Mouse (Mus musculus): ENCODE measurements around the gene Tiam2. TPM values are rescaled to one million over a fixed set of nuclear protein-coding genes. Genes with fewer than 3 reads are reported as not detected.

The Tiam2 gene
- polyA plus RNA-seq, 1 experiment, result 0.38 TPM

GRCm38 (mm10) chr17:3313711-3314624, 12.4 kb upstream of the Tiam2 start:
- no peak overlapping the region for H3K27ac ChIP-seq (ENCODE audit: insufficient read depth, low read depth, low read length)
- no peaks in the 10 kb centered on the region for H3K4me1 ChIP-seq (ENCODE audit: control insufficient read depth, insufficient read depth, low read length)
- H3K4me3 ChIP-seq (ENCODE audit: insufficient read depth, low read length), result peak overlapping the region; percentile 52
- TF ChIP-seq POLR2A (IDR thresholded peaks at IDR 0.05; ENCODE audit: borderline replicate concordance, low read depth, low read length), result no peak

- peak overlapping the region; percentile 52 for H3K4me3 ChIP-seq (ENCODE audit: insufficient read depth, low read length)
- TF ChIP-seq POLR2A (IDR thresholded peaks at IDR 0.05; ENCODE audit: borderline replicate concordance, low read depth, low read length), result no peak
- no peak for TF ChIP-seq CTCF (IDR thresholded peaks at IDR 0.05; ENCODE audit: low read depth, low read length)
- H3K27ac ChIP-seq (ENCODE audit: insufficient read depth, low read depth, low read length), result no peak overlapping the region
- no peaks in the 10 kb centered on the region for H3K4me1 ChIP-seq (ENCODE audit: control insufficient read depth, insufficient read depth, low read length)
Observed at GRCm38 (mm10) chr17:3314625-3315020, 11.8 kb upstream of the Tiam2 start.

- Histone ChIP-seq H3K4me3 (ENCODE audit: insufficient read depth, low read length) (no peak overlapping the region), H3K4me1 (ENCODE audit: control insufficient read depth, insufficient read depth, low read length) (no peaks in the 10 kb centered on the region), H3K27ac (ENCODE audit: insufficient read depth, low read depth, low read length) (no peak overlapping the region)
- TF ChIP-seq POLR2A (IDR thresholded peaks at IDR 0.05; ENCODE audit: borderline replicate concordance, low read depth, low read length), result no peak
- TF ChIP-seq CTCF (IDR thresholded peaks at IDR 0.05; ENCODE audit: low read depth, low read length), result no peak
Observed at GRCm38 (mm10) chr17:3315581-3315980, 10.8 kb upstream of the Tiam2 start.

GRCm38 (mm10) chr17:3326903-3327279, 518 bp downstream of the Tiam2 start:
- H3K4me1 ChIP-seq (ENCODE audit: control insufficient read depth, insufficient read depth, low read length), result no peaks in the 10 kb centered on the region
- peak overlapping the region; percentile 67 for H3K4me3 ChIP-seq (ENCODE audit: insufficient read depth, low read length)
- no peak for TF ChIP-seq POLR2A (IDR thresholded peaks at IDR 0.05; ENCODE audit: borderline replicate concordance, low read depth, low read length)
- no peak for TF ChIP-seq CTCF (IDR thresholded peaks at IDR 0.05; ENCODE audit: low read depth, low read length)
- H3K27ac ChIP-seq (ENCODE audit: insufficient read depth, low read depth, low read length), result no peak overlapping the region

GRCm38 (mm10) chr17:3327335-3327734, 962 bp downstream of the Tiam2 start:
- no peak overlapping the region; the same call in 1 of the 2 replicates for H3K4me3 ChIP-seq (ENCODE audit: insufficient read depth, low read length)
- no peaks in the 10 kb centered on the region for H3K4me1 ChIP-seq (ENCODE audit: control insufficient read depth, insufficient read depth, low read length)
- no peak overlapping the region for H3K27ac ChIP-seq (ENCODE audit: insufficient read depth, low read depth, low read length)
- TF ChIP-seq CTCF (IDR thresholded peaks at IDR 0.05; ENCODE audit: low read depth, low read length) (no peak), POLR2A (IDR thresholded peaks at IDR 0.05; ENCODE audit: borderline replicate concordance, low read depth, low read length) (no peak)

- H3K4me3 ChIP-seq (ENCODE audit: insufficient read depth, low read length), result no peak overlapping the region
- H3K4me1 ChIP-seq (ENCODE audit: control insufficient read depth, insufficient read depth, low read length), result no peaks in the 10 kb centered on the region
- no peak overlapping the region for H3K27ac ChIP-seq (ENCODE audit: insufficient read depth, low read depth, low read length)
- TF ChIP-seq POLR2A (IDR thresholded peaks at IDR 0.05; ENCODE audit: borderline replicate concordance, low read depth, low read length) (no peak), CTCF (IDR thresholded peaks at IDR 0.05; ENCODE audit: low read depth, low read length) (no peak)
Observed at GRCm38 (mm10) chr17:3328820-3329219, 2.4 kb downstream of the Tiam2 start.

GRCm38 (mm10) chr17:3329429-3329828, 3.1 kb downstream of the Tiam2 start:
- TF ChIP-seq POLR2A (IDR thresholded peaks at IDR 0.05; ENCODE audit: borderline replicate concordance, low read depth, low read length) (no peak), CTCF (IDR thresholded peaks at IDR 0.05; ENCODE audit: low read depth, low read length) (no peak)
- Histone ChIP-seq H3K4me3 (ENCODE audit: insufficient read depth, low read length) (no peak overlapping the region), H3K4me1 (ENCODE audit: control insufficient read depth, insufficient read depth, low read length) (no peaks in the 10 kb centered on the region), H3K27ac (ENCODE audit: insufficient read depth, low read depth, low read length) (no peak overlapping the region)

- Histone ChIP-seq H3K4me3 (ENCODE audit: insufficient read depth, low read length) (no peak overlapping the region), H3K27ac (ENCODE audit: insufficient read depth, low read depth, low read length) (no peak overlapping the region), H3K4me1 (ENCODE audit: control insufficient read depth, insufficient read depth, low read length) (no peaks in the 10 kb centered on the region)
- no peak for TF ChIP-seq POLR2A (IDR thresholded peaks at IDR 0.05; ENCODE audit: borderline replicate concordance, low read depth, low read length)
- TF ChIP-seq CTCF (IDR thresholded peaks at IDR 0.05; ENCODE audit: low read depth, low read length), result no peak
Observed at GRCm38 (mm10) chr17:3331721-3332461, 5.5 kb downstream of the Tiam2 start.

GRCm38 (mm10) chr17:3336161-3336739, 9.9 kb downstream of the Tiam2 start:
- H3K4me1 ChIP-seq (ENCODE audit: control insufficient read depth, insufficient read depth, low read length), result no peaks in the 10 kb centered on the region
- no peak overlapping the region for H3K27ac ChIP-seq (ENCODE audit: insufficient read depth, low read depth, low read length)
- H3K4me3 ChIP-seq (ENCODE audit: insufficient read depth, low read length), result no peak overlapping the region
- no peak for TF ChIP-seq CTCF (IDR thresholded peaks at IDR 0.05; ENCODE audit: low read depth, low read length)
- TF ChIP-seq POLR2A (IDR thresholded peaks at IDR 0.05; ENCODE audit: borderline replicate concordance, low read depth, low read length), result no peak
